Mouse (Mus musculus) brain, embryonic 14.5 days (tissue): ENCODE measurements around the gene Bcar1.

Experiments used
- CTCF ChIP-seq: fragments of 200-500 bp; IDR thresholded peaks from 2 replicates; pipeline ENCODE4 v1.5.1; 2012; ENCODE audit warnings: inconsistent platforms, mild to moderate bottlenecking, moderate library complexity, borderline replicate concordance; ENCODE audit not compliant: insufficient read depth, insufficient read length; ENCODE audit errors: extremely low read depth
- POLR2A ChIP-seq: fragments of 200-500 bp; IDR thresholded peaks from 2 replicates; pipeline ENCODE4 v1.6.1; 2012; ENCODE audit warnings: mild to moderate bottlenecking, inconsistent platforms, borderline replicate concordance; ENCODE audit not compliant: poor library complexity, insufficient read depth, insufficient read length, severe bottlenecking; ENCODE audit errors: extremely low read depth

- TF ChIP-seq POLR2A (no peak), CTCF (no peak)
Measured at GRCm38 (mm10) chr8:111743101-111743791, 363 bp downstream of the Bcar1 start.
